Mouse (Mus musculus) liver, adult 2 months (tissue): Measurements from ENCODE around the gene Cdiptos. TPM values are rescaled to one million over a fixed set of nuclear protein-coding genes. Genes with fewer than 3 reads are reported as not detected.

Experiments
- DNase-seq: peaks from one replicate; pipeline ENCODE4 v3.0.0-alpha.2; 2011; ENCODE audit warnings: low read depth, low spot score; ENCODE audit errors: extremely low read depth
- H3K27ac ChIP-seq: fragments of 200-500 bp; replicated peaks from 2 replicates; pipeline ENCODE4 v1.5.1; 2012; ENCODE audit warnings: low read depth, mild to moderate bottlenecking, control low read depth, inconsistent platforms, low read length; ENCODE audit not compliant: insufficient read depth
- H3K27me3 ChIP-seq: fragments of 200-500 bp; 2 replicates; pipeline ENCODE4 v1.6.1; 2012; ENCODE audit warnings: mild to moderate bottlenecking, moderate library complexity, low read length, inconsistent platforms; ENCODE audit not compliant: control insufficient read depth, insufficient read depth
- H3K36me3 ChIP-seq: fragments of 200-500 bp; 2 replicates; pipeline ENCODE4 v1.6.1; 2012; ENCODE audit warnings: low read length, inconsistent platforms; ENCODE audit not compliant: control insufficient read depth, insufficient read depth
- H3K4me1 ChIP-seq: fragments of 200-500 bp; 2 replicates; pipeline ENCODE4 v1.6.1; 2011; ENCODE audit warnings: low read length; ENCODE audit not compliant: control insufficient read depth, insufficient read depth
- H3K4me3 ChIP-seq: fragments of 200-500 bp; 2 replicates; pipeline ENCODE4 v1.5.1; 2011; ENCODE audit warnings: low read depth, mild to moderate bottlenecking, control low read depth, low read length, moderate library complexity; ENCODE audit not compliant: insufficient read depth
- H3K79me2 ChIP-seq: fragments of 200-500 bp; 2 replicates; pipeline ENCODE4 v1.6.1; 2012; ENCODE audit warnings: inconsistent platforms, mild to moderate bottlenecking, low read length, moderate library complexity; ENCODE audit not compliant: control insufficient read depth, insufficient read depth
- H3K9ac ChIP-seq: fragments of 200-500 bp; 2 replicates; pipeline ENCODE4 v1.6.1; 2012; ENCODE audit warnings: low read depth, mild to moderate bottlenecking, control low read depth, inconsistent platforms, low read length
- CTCF ChIP-seq: fragments of 200-500 bp; IDR thresholded peaks from 2 replicates; pipeline ENCODE4 v1.5.1; 2011; ENCODE audit warnings: low read depth, low read length, control low read depth
- POLR2A ChIP-seq: fragments of 200-500 bp; IDR thresholded peaks from 2 replicates; pipeline ENCODE4 v1.6.1; 2011; ENCODE audit warnings: low read length, control low read depth; ENCODE audit not compliant: insufficient read depth; ENCODE audit errors: extremely low read depth
- WGBS: fragments of 180-500 bp; shearing (Covaris S2); methylation state at CpG from one replicate; pipeline ENCODE4 v1.1.7; 2018; 5-methylcytosine and 5-hydroxymethylcytosine counted together
- polyA plus RNA-seq: library from polyadenylated mRNA; depleted of rRNA; stranded (reverse); fragments of >200 nt; gene quantifications from 2 replicates; pipeline ENCODE4 v1.2.3, GENCODE M21; 2012
- total RNA-seq: library from RNA; depleted of rRNA; stranded (reverse); fragments of >200 nt; gene quantifications from 2 replicates; pipeline ENCODE4 v1.2.3, GENCODE M21; 2014

The Cdiptos gene
- total and polyA plus RNA-seq, 2 experiments, result 0.09 to 0.23 TPM

DNA sequence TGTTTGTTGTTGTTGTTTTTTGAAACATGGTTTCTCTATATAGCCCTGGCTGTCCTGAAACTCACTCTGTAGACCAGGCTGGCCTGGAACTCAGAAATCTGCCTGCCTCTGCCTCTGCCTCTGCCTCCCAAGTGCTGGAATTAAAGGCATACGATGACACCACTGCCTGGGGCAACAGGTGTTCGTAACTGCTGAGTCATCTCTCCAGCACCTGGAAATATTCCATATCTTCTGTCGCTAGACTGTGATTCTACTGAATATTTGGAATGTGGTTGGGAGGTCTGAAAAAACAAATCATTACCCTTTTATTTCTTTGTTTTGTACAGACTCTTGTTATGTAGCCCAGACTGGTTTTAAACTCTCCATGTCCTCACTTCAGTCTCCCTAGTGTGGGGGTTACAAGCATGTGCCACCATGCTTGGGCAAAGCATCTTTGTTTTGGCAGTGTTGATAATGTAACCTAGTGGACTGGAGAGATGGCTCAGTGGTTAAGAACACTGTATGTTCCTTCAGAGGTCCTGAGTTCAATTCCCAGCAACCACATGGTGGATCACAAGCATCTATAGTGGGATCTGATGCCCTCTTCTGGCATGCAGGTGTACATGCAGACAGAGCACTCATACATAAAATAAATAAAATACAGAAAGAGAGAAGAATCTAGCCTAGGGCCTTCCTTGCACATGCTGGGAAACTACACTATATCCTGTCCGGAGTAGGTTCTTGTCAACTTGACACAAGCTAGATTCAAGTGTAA, 28.4 kb upstream of the Cdiptos start:
- Histone ChIP-seq H3K4me3 (no peak overlapping the region), H3K27ac (no peak overlapping the region), H3K27me3 (no peaks in the 10 kb centered on the region), H3K4me1 (peaks cover 18% of the 10 kb centered on the region), H3K9ac (no peak overlapping the region), H3K36me3 (peaks cover 5% of the 10 kb centered on the region; the same call in 1 of the 2 replicates), H3K79me2 (no peaks in the 10 kb centered on the region)
- 43% methylated on average over 4 of the region's 4 CpGs for WGBS
- peak; percentile 30 for DNase-seq
- TF ChIP-seq POLR2A (no peak), CTCF (no peak)

DNA sequence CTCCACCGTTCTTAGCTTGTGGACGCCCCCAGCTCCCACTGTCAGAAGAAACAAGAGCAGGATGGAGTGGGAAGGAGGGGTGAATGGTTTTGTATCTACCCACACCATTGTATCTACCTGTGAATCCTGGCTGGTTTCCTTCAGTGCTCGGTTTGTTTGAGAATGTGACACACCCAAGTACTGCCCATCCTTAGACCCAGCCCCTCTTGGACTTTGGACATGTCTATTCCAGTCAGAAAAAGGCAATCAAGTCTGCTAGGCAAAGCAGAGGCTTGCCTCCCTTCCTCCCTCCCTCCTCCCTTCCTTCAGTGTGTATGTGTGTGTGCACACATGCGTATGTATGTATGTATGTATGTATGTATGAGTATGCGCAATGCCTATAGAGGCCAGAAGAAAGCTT, 27.7 kb upstream of the Cdiptos start:
- DNase-seq, result peak; percentile 55
- no peaks in the 10 kb centered on the region for H3K79me2 ChIP-seq
- H3K36me3 ChIP-seq, result peaks cover 6% of the 10 kb centered on the region; the same call in 1 of the 2 replicates
- no peak overlapping the region for H3K27ac ChIP-seq
- H3K27me3 ChIP-seq, result no peaks in the 10 kb centered on the region
- whole genome bisulfite sequencing, result 77% methylated on average over 5 of the region's 5 CpGs
- H3K4me1 ChIP-seq, result peaks cover 14% of the 10 kb centered on the region
- TF ChIP-seq POLR2A, result no peak
- TF ChIP-seq CTCF, result no peak
- no peak overlapping the region for H3K9ac ChIP-seq
- H3K4me3 ChIP-seq, result no peak overlapping the region

GRCm38 (mm10) chr7:126999568-126999967, 23.7 kb upstream of the Cdiptos start:
- 86% methylated on average over 10 of the region's 10 CpGs for whole genome bisulfite sequencing
- no peak for DNase-seq
- H3K79me2 ChIP-seq, result no peaks in the 10 kb centered on the region

DNA sequence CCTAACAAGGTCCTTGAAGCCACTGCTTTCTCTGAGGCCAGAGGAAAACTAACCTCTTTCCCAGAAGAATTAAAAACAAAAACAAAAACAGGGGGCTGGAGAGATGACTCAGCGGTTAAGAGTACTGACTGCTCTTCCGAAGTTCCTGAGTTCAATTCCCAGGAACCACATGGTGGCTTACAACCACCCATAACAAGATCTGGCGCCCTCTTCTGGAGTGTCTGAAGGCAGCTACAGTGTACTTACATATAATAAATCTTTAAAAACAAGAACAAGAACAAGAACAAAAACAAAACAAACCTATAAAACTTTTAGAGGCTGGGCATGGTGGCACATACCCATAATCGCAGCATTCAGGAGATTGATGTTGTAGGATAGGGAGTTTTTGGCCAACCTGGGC, 20.6 kb upstream of the Cdiptos start:
- H3K27ac ChIP-seq, result no peak overlapping the region
- DNase-seq, result no peak
- peaks cover 19% of the 10 kb centered on the region; the same call in 1 of the 2 replicates for H3K36me3 ChIP-seq
- H3K9ac ChIP-seq, result no peak overlapping the region
- TF ChIP-seq POLR2A, result no peak
- no peak for TF ChIP-seq CTCF
- no peak overlapping the region for H3K4me3 ChIP-seq
- H3K79me2 ChIP-seq, result no peaks in the 10 kb centered on the region
- H3K4me1 ChIP-seq, result no peaks in the 10 kb centered on the region
- H3K27me3 ChIP-seq, result no peaks in the 10 kb centered on the region
- 93% methylated on average over 4 of the region's 4 CpGs for WGBS

More at GRCm38 (mm10) chr7:126999568-126999967, 23.7 kb upstream of the Cdiptos start:
- no peak overlapping the region for H3K9ac ChIP-seq
- H3K27ac ChIP-seq, result no peak overlapping the region
- no peaks in the 10 kb centered on the region for H3K27me3 ChIP-seq
- H3K36me3 ChIP-seq, result peaks cover 15% of the 10 kb centered on the region; the same call in 1 of the 2 replicates
- peaks cover 6% of the 10 kb centered on the region for H3K4me1 ChIP-seq
- TF ChIP-seq CTCF (no peak), POLR2A (no peak)
- H3K4me3 ChIP-seq, result no peak overlapping the region

DNA sequence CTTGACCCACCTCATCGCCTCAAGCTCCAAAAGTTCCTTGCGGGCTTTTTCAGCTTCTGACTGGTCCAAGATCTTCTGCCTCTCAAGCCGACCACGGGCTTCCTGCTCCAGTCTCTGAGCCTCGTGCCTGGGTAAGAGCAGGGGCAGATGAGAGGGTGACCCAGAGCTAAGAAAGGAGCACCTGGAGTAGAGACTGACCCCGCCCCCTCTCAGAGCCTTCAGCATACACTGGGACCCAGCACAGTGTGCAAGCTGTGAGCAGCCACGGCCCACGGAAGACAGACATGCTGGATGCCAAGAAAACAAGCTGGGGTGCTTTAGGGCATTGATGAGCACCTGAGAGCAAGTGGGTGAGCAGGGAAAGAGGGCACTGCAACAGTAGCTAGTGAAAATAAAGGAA, 12.9 kb upstream of the Cdiptos start:
- no peak overlapping the region for H3K4me3 ChIP-seq
- no peak overlapping the region for H3K9ac ChIP-seq
- WGBS, result 84% methylated on average over 8 of the region's 8 CpGs
- TF ChIP-seq POLR2A (no peak), CTCF (no peak)
- H3K36me3 ChIP-seq, result peaks cover 15% of the 10 kb centered on the region
- no peaks in the 10 kb centered on the region for H3K27me3 ChIP-seq
- DNase-seq, result no peak
- H3K4me1 ChIP-seq, result no peaks in the 10 kb centered on the region
- H3K27ac ChIP-seq, result no peak overlapping the region
- H3K79me2 ChIP-seq, result no peaks in the 10 kb centered on the region

DNA sequence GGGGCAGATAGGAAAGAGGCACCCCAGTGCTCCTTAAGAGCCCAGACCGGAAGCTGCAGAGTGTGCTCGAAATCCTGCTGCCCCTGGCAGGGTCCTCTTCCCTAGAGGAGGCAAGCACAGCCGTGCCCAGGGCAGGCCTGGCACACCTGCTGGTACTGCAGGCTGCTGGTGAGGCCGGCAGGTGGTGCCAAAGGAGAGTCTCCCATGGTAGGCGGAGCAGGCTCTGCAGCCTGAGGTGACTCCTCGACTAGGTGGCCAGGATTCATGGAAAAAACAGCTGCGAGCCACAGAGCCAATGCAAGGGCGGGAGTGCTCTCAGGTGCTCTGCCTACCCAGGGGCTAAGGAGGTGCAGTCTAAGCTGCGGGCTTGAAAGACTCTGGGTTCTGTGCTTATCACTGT, 10.4 kb upstream of the Cdiptos start:
- peak; percentile 36 for DNase-seq
- H3K36me3 ChIP-seq, result peaks cover 13% of the 10 kb centered on the region
- no peaks in the 10 kb centered on the region for H3K4me1 ChIP-seq
- 49% methylated on average over 9 of the region's 9 CpGs for WGBS
- no peak overlapping the region for H3K27ac ChIP-seq
- H3K27me3 ChIP-seq, result no peaks in the 10 kb centered on the region
- H3K4me3 ChIP-seq, result no peak overlapping the region
- H3K79me2 ChIP-seq, result no peaks in the 10 kb centered on the region
- TF ChIP-seq POLR2A (no peak), CTCF (peak; percentile 77)
- H3K9ac ChIP-seq, result no peak overlapping the region
